Mouse (Mus musculus) neural tube, embryonic 12.5 days (tissue): ENCODE data around the gene 4931409K22Rik. TPM values are rescaled to one million over a fixed set of nuclear protein-coding genes. Genes with fewer than 3 reads are reported as not detected.
A peak's percentile ranks its signal among the peaks of the same experiment; 100 is the strongest.
"Not testable (repeated sequence)": the region's sequence is repeated elsewhere in the genome, so short reads cannot be mapped to it uniquely, and the experiment has no call there.

Experiments used
- ATAC-seq: fragments of 200-750 bp; cut with Nextera tagmentation; 2 replicates; pipeline ENCODE4 v1.8.0; 2017; ENCODE audit warnings: low read depth, mild to moderate bottlenecking, moderate TSS enrichment, moderate library complexity; ENCODE audit not compliant: low FRiP score
- H3K27ac ChIP-seq: fragments of 300-500 bp; sonication (generic); 2 replicates; pipeline ENCODE4 v1.5.1; 2016
- H3K27me3 ChIP-seq: fragments of 300-500 bp; sonication (generic); replicated peaks from 2 replicates; pipeline ENCODE4 v1.6.1; 2016; ENCODE audit warnings: mild to moderate bottlenecking
- H3K36me3 ChIP-seq: fragments of 300-500 bp; sonication (generic); 2 replicates; pipeline ENCODE4 v1.6.1; 2016; ENCODE audit warnings: mild to moderate bottlenecking
- H3K4me1 ChIP-seq: fragments of 300-500 bp; sonication (generic); 2 replicates; pipeline ENCODE4 v1.6.1; 2016
- H3K4me2 ChIP-seq: fragments of 300-500 bp; sonication (generic); replicated peaks from 2 replicates; pipeline ENCODE4 v1.6.1; 2016; ENCODE audit warnings: mild to moderate bottlenecking
- H3K4me3 ChIP-seq: fragments of 300-500 bp; sonication (generic); 2 replicates; pipeline ENCODE4 v1.5.1; 2016
- H3K9ac ChIP-seq: fragments of 300-500 bp; sonication (generic); 2 replicates; pipeline ENCODE4 v1.6.1; 2016; ENCODE audit warnings: mild to moderate bottlenecking
- H3K9me3 ChIP-seq: fragments of 300-500 bp; sonication (generic); 2 replicates; pipeline ENCODE4 v1.6.1; 2016; ENCODE audit warnings: mild to moderate bottlenecking
- WGBS: fragments of 180-500 bp; shearing (Covaris S2); methylation state at CpG from one replicate; pipeline ENCODE4 v1.1.7; 2016; 5-methylcytosine and 5-hydroxymethylcytosine counted together
- polyA plus RNA-seq: library from polyadenylated mRNA; unstranded; fragments of >200 nt; fragmentation: Nextera tagmentation; extraction: Ambion mirVana; gene quantifications from 2 replicates; pipeline ENCODE4 v1.2.1, GENCODE M21; 2016

4931409K22Rik gene
- polyA plus RNA-seq, 1 experiment from 2014 or later, result 0.15 TPM

DNA sequence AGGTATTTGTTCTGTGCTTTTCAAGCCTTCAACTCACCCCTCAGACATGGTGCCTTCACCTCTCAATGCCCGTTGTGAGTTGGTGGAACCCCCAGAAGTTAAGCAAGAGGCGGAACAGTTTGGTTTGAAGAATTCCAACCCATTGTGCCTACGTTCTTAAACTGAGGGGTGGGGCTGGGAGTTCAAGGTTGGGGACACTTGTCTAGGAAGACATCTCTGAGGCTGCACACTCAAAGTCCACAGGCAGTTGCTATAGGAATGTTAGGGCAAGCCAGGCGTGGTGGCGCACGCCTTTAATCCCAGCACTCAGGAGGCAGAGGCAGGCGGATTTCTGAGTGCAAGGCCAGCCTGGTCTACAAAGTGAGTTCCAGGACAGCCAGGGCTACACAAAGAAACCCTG is 1.3 kb downstream of the 4931409K22Rik start:
- not testable (repeated sequence) for H3K4me3 ChIP-seq, H3K9ac ChIP-seq, H3K27me3 ChIP-seq, H3K36me3 ChIP-seq, H3K27ac ChIP-seq, H3K9me3 ChIP-seq, ATAC-seq, H3K4me2 ChIP-seq
- peaks cover 14% of the 10 kb centered on the region for H3K4me1 ChIP-seq
- WGBS, result 93% methylated on average over 7 of the region's 7 CpGs

DNA sequence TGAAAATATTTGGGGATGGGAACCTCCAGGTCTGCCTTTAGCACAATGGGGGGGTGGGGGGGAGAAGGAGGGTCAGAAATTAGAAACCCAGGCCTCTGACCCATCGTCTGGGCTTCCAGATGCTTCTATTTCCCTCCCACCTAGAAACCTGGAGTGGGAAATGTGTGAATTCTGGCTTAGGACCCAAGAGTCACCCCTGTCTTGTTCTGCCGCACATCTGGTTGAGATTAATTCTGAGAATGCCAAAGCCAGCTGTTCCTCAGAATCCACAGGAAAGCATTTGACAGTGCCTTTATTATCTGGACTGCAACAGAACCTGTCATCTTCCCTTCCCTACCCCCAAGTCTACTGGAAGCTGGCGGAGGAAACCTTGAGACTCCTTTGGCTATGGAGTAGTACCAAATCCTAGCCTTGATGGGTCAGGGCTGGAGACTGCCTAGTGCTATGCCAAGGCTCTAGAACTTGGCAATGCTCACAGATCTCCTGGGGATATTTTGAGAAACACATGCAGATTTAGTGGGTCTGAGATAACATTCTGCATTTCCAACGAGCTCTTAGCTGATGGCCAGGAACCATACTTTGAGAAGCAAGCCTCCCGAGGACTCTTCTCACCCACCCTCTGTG is 2.9 kb downstream of the 4931409K22Rik start:
- H3K9me3 ChIP-seq, result peaks cover 4% of the 10 kb centered on the region; the same call in 1 of the 2 replicates
- H3K9ac ChIP-seq, result no peak overlapping the region
- H3K4me3 ChIP-seq, result no peak overlapping the region
- H3K4me2 ChIP-seq, result no peak overlapping the region
- peaks cover 14% of the 10 kb centered on the region for H3K4me1 ChIP-seq
- no peak overlapping the region for H3K27ac ChIP-seq
- no peak for ATAC-seq
- H3K27me3 ChIP-seq, result 0 out of 2 replicates have a peak, but pooled peaks cover 10% of the 10 kb centered on the region
- no peaks in the 10 kb centered on the region for H3K36me3 ChIP-seq
- 70% methylated on average over 5 of the region's 5 CpGs for WGBS

DNA sequence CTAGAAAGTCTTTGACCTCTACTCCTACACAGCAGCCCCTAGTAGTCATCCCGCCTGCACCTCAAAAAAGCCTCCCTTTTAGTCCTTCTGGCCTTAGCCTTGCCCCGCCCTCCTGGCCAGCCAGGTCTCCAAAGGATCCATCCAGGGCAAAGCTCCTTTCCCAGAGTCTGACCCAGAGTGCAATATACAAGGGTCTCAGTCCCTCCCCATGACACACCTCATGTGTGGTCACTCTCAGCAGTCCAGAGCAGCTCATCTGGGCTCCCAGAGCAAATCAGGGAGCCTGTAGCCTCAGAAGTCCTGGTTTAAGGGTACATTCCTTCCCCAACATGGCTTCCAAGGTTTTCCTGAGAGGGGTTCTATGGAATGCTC is 5.3 kb downstream of the 4931409K22Rik start:
- Histone ChIP-seq H3K4me2 (peak overlapping the region; percentile 46), H3K4me3 (no peak overlapping the region), H3K4me1 (peaks cover 14% of the 10 kb centered on the region), H3K36me3 (no peaks in the 10 kb centered on the region), H3K9ac (0 out of 2 replicates have a peak overlapping the region, but pooled peaks have one; percentile 1), H3K27ac (0 out of 2 replicates have a peak overlapping the region, but pooled peaks have one; percentile 46), H3K27me3 (peaks cover 11% of the 10 kb centered on the region; the same call in 1 of the 2 replicates), H3K9me3 (peaks cover 4% of the 10 kb centered on the region; the same call in 1 of the 2 replicates)
- ATAC-seq, result no peak
- 34% methylated on average over 2 of the region's 2 CpGs for WGBS

DNA sequence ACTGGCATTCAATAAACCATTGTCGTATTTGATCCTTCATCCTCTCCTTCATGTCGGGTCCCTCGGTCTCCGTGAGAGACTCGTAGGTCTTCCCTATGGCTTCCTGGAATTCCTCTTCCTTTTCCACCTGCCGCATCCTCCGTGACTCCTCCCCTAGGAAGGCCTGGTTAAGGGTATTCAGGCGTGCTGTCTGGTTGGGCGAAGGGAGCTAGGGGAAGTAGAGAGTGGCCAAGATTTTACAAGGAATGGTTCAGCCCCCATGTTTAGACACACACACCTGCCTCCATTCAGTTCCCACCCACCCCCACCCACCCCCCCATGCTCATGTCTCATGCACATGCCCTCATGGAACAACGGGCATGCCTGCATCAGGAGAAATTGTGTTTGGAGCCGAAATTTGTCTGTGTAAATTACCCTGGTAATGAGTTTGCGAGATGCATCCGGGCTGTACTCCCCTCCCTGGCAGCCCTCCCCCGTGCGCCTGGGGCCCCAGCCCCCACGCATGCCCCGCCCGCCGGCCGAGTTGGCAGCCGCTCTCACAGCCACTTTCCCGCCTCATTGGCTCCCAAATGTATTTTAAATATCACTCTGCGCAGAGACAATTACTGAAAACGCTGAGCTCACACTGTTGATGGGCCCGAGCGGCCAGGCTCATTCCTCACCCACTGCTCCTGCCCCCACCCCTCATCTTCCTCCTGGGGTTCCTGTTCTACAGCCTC is 5.9 kb downstream of the 4931409K22Rik start:
- no peaks in the 10 kb centered on the region for H3K36me3 ChIP-seq
- H3K4me3 ChIP-seq, result no peak overlapping the region
- H3K9ac ChIP-seq, result 0 out of 2 replicates have a peak overlapping the region, but pooled peaks have one; percentile 1
- 0 out of 2 replicates have a peak, but pooled peaks cover under 1% of the 10 kb centered on the region for H3K9me3 ChIP-seq
- WGBS, result 22% methylated on average over 26 of the region's 26 CpGs
- peaks cover 11% of the 10 kb centered on the region; the same call in 1 of the 2 replicates for H3K27me3 ChIP-seq
- peak; percentile 82 for ATAC-seq
- no peak overlapping the region for H3K27ac ChIP-seq
- peaks cover 14% of the 10 kb centered on the region for H3K4me1 ChIP-seq
- peak overlapping the region; percentile 46 for H3K4me2 ChIP-seq

DNA sequence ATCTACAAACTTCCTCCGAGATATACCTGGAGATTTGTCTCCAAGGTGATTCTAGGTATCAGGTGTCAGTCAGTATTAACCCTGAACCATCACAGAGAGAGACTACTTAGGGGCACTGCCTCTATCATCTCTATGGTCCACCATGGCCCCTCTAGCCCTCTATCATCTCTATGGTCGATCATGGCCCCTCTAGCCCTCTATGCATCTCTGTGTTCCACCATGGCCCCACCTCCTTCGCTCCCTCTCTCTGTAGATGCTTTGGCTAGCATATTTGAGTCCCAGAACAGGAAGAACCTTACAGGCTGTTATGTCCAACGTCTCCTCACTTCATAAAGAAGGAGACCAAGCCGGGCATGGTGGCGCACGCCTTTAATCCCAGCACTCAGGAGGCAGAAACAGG is 14.0 kb downstream of the 4931409K22Rik start:
- H3K4me2 ChIP-seq, result no peak overlapping the region
- WGBS, result 83% methylated on average over 7 of the region's 7 CpGs

DNA sequence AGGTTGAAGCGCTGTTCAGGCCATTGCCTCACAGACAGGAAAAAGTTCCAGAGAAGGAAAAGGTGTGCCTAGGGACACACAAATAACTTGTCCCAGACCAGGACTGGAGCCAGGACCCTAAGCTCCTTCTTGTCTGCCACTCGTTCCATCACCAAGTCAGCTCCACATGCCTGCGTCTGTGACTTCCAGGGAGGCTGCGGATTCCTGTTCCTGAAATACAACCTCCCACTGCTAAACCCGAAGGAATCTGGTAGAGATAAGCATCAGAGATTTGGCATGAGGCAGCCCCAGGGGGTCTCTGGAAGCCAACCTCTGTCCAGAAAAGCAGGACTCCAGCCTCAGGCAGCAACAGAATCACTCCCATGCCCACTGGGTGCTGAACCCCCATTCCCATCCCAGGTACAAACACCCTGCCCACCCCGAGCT is 15.5 kb downstream of the 4931409K22Rik start:
- WGBS, result 56% methylated on average over 6 of the region's 6 CpGs

More for the DNA sequence above, 14.0 kb downstream of the 4931409K22Rik start:
- no peak overlapping the region for H3K4me3 ChIP-seq
- no peaks in the 10 kb centered on the region for H3K9me3 ChIP-seq
- no peak overlapping the region for H3K9ac ChIP-seq
- peaks cover 7% of the 10 kb centered on the region for H3K27me3 ChIP-seq
- H3K4me1 ChIP-seq, result peaks cover 10% of the 10 kb centered on the region
- H3K36me3 ChIP-seq, result no peaks in the 10 kb centered on the region
- no peak for ATAC-seq
- H3K27ac ChIP-seq, result no peak overlapping the region

DNA sequence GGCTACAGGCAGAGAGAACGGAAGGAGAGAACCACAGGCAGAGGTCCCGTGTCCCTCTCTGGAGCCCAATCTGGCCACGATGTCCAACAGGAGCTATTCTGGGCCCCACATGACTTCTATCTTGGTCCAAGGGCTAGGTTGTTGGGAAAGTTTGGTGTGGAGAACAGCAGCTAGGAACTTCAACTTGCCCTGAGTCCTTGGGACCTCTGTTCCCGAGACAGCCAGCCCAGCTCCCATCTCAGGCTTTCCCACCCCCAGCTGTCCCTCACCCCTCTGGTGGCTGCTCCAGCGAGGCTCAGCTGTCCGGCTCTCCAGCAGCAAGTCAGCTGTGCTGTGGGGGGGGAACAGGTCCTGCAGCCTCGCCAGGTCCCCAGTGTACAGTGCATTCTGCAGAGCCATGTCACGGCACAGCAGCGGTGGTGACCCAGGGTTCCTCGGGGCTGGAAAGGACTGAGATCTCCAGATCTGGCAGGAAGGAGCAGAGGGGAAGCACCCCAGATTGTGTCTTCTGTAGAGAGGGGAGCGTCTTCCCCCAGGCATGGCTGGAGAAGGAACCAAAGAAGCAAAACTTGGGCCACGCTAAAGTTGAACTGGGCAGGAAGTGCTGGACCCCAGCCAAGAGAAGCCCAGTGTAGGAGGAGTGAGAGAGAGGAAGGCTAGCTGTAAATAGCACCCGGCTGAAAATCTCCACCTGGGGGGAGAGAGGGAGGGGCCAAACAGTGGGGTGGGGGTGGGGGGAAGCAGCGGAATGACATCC is 16.0 kb downstream of the 4931409K22Rik start, which contains the start of gene Asb10:
TSS of gene Asb10 (minus strand) at position 592 of the 757 bp plus-strand sequence.
- H3K9me3 ChIP-seq, result no peaks in the 10 kb centered on the region
- peaks cover 6% of the 10 kb centered on the region for H3K27me3 ChIP-seq
- H3K4me2 ChIP-seq, result peak within 1 kb of the TSS; percentile 22
- no peaks in the 10 kb centered on the region for H3K36me3 ChIP-seq
- H3K4me3 ChIP-seq, result no peak within 1 kb of the TSS
- no peak within 1 kb of the TSS for H3K27ac ChIP-seq
- ATAC-seq, result no peak
- WGBS, result 53% methylated on average over 14 of the region's 14 CpGs
- 0 out of 2 replicates have a peak within 1 kb of the TSS, but pooled peaks have one; percentile 29 for H3K9ac ChIP-seq
- H3K4me1 ChIP-seq, result peaks cover 10% of the 10 kb centered on the region

More for the DNA sequence above, 15.5 kb downstream of the 4931409K22Rik start:
- Histone ChIP-seq H3K9ac (no peak overlapping the region), H3K27me3 (peaks cover 6% of the 10 kb centered on the region), H3K36me3 (no peaks in the 10 kb centered on the region), H3K4me2 (peak overlapping the region; percentile 22), H3K4me1 (peaks cover 10% of the 10 kb centered on the region), H3K9me3 (no peaks in the 10 kb centered on the region), H3K27ac (no peak overlapping the region), H3K4me3 (no peak overlapping the region)
- ATAC-seq, result no peak

DNA sequence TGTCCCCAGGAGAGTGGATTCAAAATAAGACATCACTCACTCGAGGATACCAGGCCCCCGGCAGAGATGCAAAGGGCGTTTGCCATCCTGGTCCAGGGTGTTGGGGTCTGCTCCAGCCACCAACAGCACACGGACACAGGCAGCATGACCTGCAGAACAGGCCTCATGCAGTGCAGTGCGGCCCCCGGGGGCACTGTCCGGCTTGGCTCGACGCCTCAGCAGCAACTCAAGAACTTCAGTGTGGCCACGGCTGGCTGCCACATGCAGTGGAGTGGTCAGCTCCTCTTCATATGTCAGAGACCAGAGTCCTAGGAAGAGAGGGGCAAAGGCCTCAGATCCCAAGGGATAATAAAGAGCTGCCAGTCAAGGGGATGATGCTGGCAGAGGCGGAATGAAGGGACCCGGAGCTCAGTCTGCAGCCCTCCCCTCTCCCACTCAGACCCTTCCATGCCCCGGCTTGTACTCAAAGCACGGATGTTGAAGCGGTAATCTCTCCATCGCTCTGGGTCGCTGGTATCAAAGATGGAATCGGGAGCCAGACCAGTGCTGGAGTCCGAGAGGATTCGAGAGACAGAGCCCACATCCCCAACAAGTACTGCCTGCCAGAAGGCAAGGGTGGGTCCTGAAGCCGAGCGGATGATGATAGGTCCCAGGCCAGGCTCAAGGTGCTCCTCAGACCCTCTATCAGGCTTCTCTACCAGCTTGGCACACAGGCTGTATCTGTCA is 16.9 kb downstream of the 4931409K22Rik start:
- 79% methylated on average over 22 of the region's 22 CpGs for WGBS
- Histone ChIP-seq H3K27me3 (peaks cover 6% of the 10 kb centered on the region), H3K9me3 (no peaks in the 10 kb centered on the region), H3K9ac (no peak overlapping the region), H3K4me2 (no peak overlapping the region), H3K36me3 (no peaks in the 10 kb centered on the region), H3K4me1 (peaks cover 10% of the 10 kb centered on the region), H3K27ac (no peak overlapping the region), H3K4me3 (no peak overlapping the region)
- no peak for ATAC-seq

DNA sequence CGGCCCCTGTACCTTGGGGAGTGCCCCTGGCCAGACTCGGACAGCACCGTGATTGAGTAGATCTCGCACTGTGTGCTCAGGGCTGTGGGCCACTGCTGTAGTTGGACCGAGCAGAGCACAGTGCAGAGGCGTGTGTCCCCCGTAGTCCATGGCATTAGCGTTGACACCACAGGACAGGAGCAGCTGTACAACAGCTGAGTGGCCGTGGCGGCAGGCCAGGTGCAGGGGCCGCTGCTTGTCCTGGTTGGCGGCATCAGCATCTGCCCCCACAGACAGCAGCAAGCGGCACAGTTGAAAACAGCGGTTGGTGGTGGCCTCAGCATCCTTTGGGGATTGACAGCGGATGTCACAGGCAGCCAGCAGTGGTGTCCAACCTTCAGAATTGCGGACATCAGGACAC is 19.0 kb downstream of the 4931409K22Rik start:
- H3K9me3 ChIP-seq, result no peaks in the 10 kb centered on the region
- H3K4me3 ChIP-seq, result no peak overlapping the region
- no peaks in the 10 kb centered on the region for H3K36me3 ChIP-seq
- 71% methylated on average over 16 of the region's 16 CpGs for WGBS
- H3K27me3 ChIP-seq, result peaks cover 18% of the 10 kb centered on the region
- peak overlapping the region; percentile 38; the same call in 1 of the 2 replicates for H3K9ac ChIP-seq
- H3K4me2 ChIP-seq, result no peak overlapping the region
- H3K27ac ChIP-seq, result no peak overlapping the region
- no peak for ATAC-seq
- H3K4me1 ChIP-seq, result peaks cover 10% of the 10 kb centered on the region

DNA sequence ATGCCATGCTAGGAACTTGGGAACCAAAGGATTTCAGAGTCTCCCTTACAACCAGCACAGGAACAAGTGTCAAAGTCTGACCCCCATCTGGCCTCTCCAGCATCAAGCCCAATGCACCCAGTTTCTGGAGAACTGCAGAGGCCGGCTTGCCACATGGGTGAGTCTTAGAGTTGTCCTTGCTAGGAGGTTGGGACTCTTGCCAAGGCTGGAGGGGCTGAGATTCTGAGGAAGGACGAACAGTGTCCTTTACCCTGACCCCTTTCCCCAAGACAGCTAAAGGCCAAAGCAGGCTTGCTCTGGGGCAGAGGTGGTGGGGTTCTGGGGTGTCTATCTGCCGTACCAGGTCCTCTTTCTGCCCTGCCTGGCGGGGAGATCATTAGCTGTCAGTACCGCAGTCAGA is 20.1 kb downstream of the 4931409K22Rik start:
- WGBS, result 75% methylated on average over 5 of the region's 5 CpGs
- peaks cover 22% of the 10 kb centered on the region for H3K27me3 ChIP-seq

DNA sequence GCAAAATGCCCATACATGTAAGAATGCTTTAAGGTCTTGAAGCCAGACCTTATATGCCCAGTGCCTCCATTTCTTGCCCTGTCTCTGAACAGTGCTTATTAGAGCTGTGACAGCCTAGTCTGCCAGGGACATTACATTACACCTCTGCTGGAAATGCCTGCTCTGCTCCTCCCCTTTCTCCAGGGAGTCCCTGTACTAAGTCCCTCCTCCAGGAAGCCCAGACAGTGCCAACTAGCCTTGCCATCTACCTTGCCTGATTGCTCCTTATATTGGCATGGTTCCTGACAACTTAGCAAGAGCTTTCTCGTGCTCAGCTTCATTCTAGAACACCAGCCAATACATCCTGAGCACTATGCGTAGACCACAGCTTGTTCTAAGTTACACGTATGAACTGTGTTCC is 20.9 kb downstream of the 4931409K22Rik start:
- 90% methylated on average over 3 of the region's 3 CpGs for WGBS
- peaks cover 3% of the 10 kb centered on the region for H3K4me1 ChIP-seq
- H3K9me3 ChIP-seq, result no peaks in the 10 kb centered on the region
- no peak overlapping the region for H3K9ac ChIP-seq
- no peak overlapping the region for H3K27ac ChIP-seq
- no peak overlapping the region for H3K4me2 ChIP-seq
- H3K27me3 ChIP-seq, result peaks cover 25% of the 10 kb centered on the region
- H3K4me3 ChIP-seq, result no peak overlapping the region
- no peaks in the 10 kb centered on the region for H3K36me3 ChIP-seq
- no peak for ATAC-seq

More for the DNA sequence above, 20.1 kb downstream of the 4931409K22Rik start:
- no peak overlapping the region for H3K27ac ChIP-seq
- no peak for ATAC-seq
- H3K9ac ChIP-seq, result no peak overlapping the region
- H3K9me3 ChIP-seq, result no peaks in the 10 kb centered on the region
- H3K4me1 ChIP-seq, result peaks cover 10% of the 10 kb centered on the region
- H3K4me3 ChIP-seq, result no peak overlapping the region
- H3K4me2 ChIP-seq, result no peak overlapping the region
- no peaks in the 10 kb centered on the region for H3K36me3 ChIP-seq
